2 mouse cellular contexts compared by ENCODE assay signal in the genomic region with DNA sequence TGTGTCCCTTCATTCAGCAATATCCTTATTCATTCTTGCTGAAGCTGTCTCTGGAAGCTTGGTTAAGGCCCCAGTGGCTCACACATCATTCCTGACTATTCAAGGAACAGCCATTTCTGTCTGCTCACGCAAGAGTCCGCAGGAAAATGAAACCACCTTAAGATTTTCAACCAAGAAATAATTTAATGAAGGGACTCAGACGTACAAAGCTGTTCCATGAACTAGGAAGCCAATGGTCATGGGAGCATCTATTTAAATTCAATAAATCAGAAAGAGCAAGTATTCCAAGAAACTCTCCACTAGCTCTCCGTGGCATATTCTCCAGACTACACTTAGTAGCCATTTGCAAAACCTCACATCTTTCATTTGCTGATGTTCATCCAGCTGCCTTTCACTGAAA.
TF ChIP-seq lines count a peak whose summit lies in the region.

No protein-coding gene starts in this region.

TF ChIP-seq in CH12.LX, 34 proteins besides CTCF, POLR2A, EP300 and RAD21 (continued from another document):
- TF ChIP-seq JUND (conservative IDR thresholded peaks at IDR 0.05; ENCODE audit: low read depth, low read length) (no peak), CHD1 (IDR thresholded peaks at IDR 0.05; ENCODE audit: low read depth, low read length) (no peak), MAX (IDR thresholded peaks at IDR 0.05; ENCODE audit: low read length) (no peak), CHD2 (IDR thresholded peaks at IDR 0.05; ENCODE audit: low read length) (no peak), BHLHE40 (IDR thresholded peaks at IDR 0.05; ENCODE audit: low read depth, low read length) (no peak)

TF ChIP-seq in MEL, 35 proteins besides CTCF, POLR2A, EP300 and RAD21 (continued from another document):
- TF ChIP-seq ZKSCAN1 (IDR thresholded peaks at IDR 0.05; ENCODE audit: low read depth, low read length), result no peak
- TF ChIP-seq RCOR1 (IDR thresholded peaks at IDR 0.05; ENCODE audit: low read depth, low read length), result no peak
- TF ChIP-seq ZNF384 (IDR thresholded peaks at IDR 0.05; ENCODE audit: low read depth, low read length), result no peak
- TF ChIP-seq USF1 (IDR thresholded peaks at IDR 0.05; ENCODE audit: low read depth, low read length), result no peak
- no peak for TF ChIP-seq KAT2A (conservative IDR thresholded peaks at IDR 0.05; ENCODE audit: low read depth, low read length)
- TF ChIP-seq UBTF (IDR thresholded peaks at IDR 0.05; ENCODE audit: borderline replicate concordance, insufficient read depth, low read depth, low read length), result no peak
